Mouse (Mus musculus): ENCODE data around the gene Wiz.

DNA sequence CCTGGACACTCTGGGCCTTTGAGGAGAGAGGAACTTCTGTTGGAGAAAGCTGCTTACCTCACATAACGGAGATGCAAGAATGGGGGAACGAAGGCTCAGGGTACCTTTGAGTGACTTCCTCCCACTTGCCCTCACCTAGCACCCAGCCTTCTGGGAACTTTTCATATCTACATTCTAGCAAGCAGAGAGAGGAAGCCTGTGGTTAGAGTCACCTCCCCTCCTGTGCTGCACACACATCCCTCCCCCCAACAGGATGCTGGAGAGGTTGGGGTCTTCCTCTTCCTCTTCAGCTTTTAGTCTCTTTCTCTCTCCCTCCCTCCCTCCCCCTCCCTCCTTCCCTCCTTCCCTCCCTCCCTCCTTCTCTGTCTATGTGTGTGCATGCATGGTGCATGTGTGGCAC, 34.8 kb upstream of the Wiz start, which contains the start of gene Pglyrp2:
- TF ChIP-seq POLR2A (IDR thresholded peaks at IDR 0.05; ENCODE audit: low read depth, low read length) (no peak), CTCF (conservative IDR thresholded peaks at IDR 0.05 in 1 of 2, IDR thresholded peaks at IDR 0.05 in 1 of 2; ENCODE audit: low read depth in 2 of 2, low read length in 2 of 2) (no peak), USF1 (IDR thresholded peaks at IDR 0.05; ENCODE audit: low read depth, low read length) (no peak), E2F4 (IDR thresholded peaks at IDR 0.05; ENCODE audit: insufficient replicate concordance, low read depth, low read length) (no peak), GABPA (IDR thresholded peaks at IDR 0.05; ENCODE audit: insufficient replicate concordance, low read depth, low read length) (no peak), ETS1 (conservative IDR thresholded peaks at IDR 0.05; ENCODE audit: low read depth, low read length) (no peak), MAZ (IDR thresholded peaks at IDR 0.05; ENCODE audit: low read depth, low read length) (no peak), TCF12 (IDR thresholded peaks at IDR 0.05; ENCODE audit: low read depth, low read length) (no peak), POLR2AphosphoS2 (IDR thresholded peaks at IDR 0.05; ENCODE audit: low read depth, low read length) (no peak), EP300 (IDR thresholded peaks at IDR 0.05; ENCODE audit: low read length) (no peak), JUND (conservative IDR thresholded peaks at IDR 0.05; ENCODE audit: low read depth, low read length) (no peak), IRF4 (IDR thresholded peaks at IDR 0.05; ENCODE audit: low read depth, low read length) (no peak)

Measured in CH12.LX (cell line).